Mouse (Mus musculus) kidney, adult 2 months (tissue): ENCODE measurements at regions not wholly inside any gene's neighbourhood (a gene's known extent, or its start where the extent isn't known, plus 50 kb on each side); places are given as distances from the start of the nearest gene placed in this dataset.
"Not testable (repeated sequence)": the region's sequence is repeated elsewhere in the genome, so short reads cannot be mapped to it uniquely, and the experiment has no call there.

Experiments
- DNase-seq: peaks from one replicate; pipeline ENCODE4 v3.0.0; 2021
- H3K27ac ChIP-seq: fragments of 200-500 bp; 2 replicates; pipeline ENCODE4 v1.5.1; 2012; ENCODE audit warnings: low read depth, low read length, control low read depth, inconsistent platforms; ENCODE audit not compliant: insufficient read depth
- H3K27me3 ChIP-seq: fragments of 200-500 bp; replicated peaks from 2 replicates; pipeline ENCODE4 v1.6.1; 2012; ENCODE audit warnings: mild to moderate bottlenecking, moderate library complexity, low read length, inconsistent platforms; ENCODE audit not compliant: control insufficient read depth, insufficient read depth
- H3K36me3 ChIP-seq: fragments of 200-500 bp; 2 replicates; pipeline ENCODE4 v1.6.1; 2012; ENCODE audit warnings: mild to moderate bottlenecking, moderate library complexity, low read length, inconsistent platforms; ENCODE audit not compliant: control insufficient read depth, insufficient read depth
- H3K4me1 ChIP-seq: fragments of 200-500 bp; 2 replicates; pipeline ENCODE4 v1.6.1; 2011; ENCODE audit warnings: low read length; ENCODE audit not compliant: control insufficient read depth, insufficient read depth
- H3K4me3 ChIP-seq: fragments of 200-500 bp; 2 replicates; pipeline ENCODE4 v1.5.1; 2011; ENCODE audit warnings: mild to moderate bottlenecking, low read depth, low read length, control low read depth; ENCODE audit not compliant: insufficient read depth
- CTCF ChIP-seq: fragments of 200-500 bp; conservative IDR thresholded peaks from 2 replicates; pipeline ENCODE4 v1.5.1; 2011; ENCODE audit warnings: low read depth, mild to moderate bottlenecking, control low read depth, low read length, moderate library complexity, mixed read lengths; ENCODE audit not compliant: insufficient read depth, insufficient read length
- POLR2A ChIP-seq: fragments of 200-500 bp; IDR thresholded peaks from one replicate; pipeline ENCODE4 v1.6.1; 2011; ENCODE audit warnings: low read depth, low read length, control low read depth
- WGBS: fragments of 180-500 bp; shearing (Covaris S2); methylation state at CpG from one replicate; pipeline ENCODE4 v1.1.7; 2018; 5-methylcytosine and 5-hydroxymethylcytosine counted together

- H3K4me3 ChIP-seq, result no peak overlapping the region
- no peaks in the 10 kb centered on the region for H3K4me1 ChIP-seq
- TF ChIP-seq POLR2A (no peak), CTCF (no peak)
- no peak for DNase-seq
- no peaks in the 10 kb centered on the region for H3K27me3 ChIP-seq
- WGBS, result 73% methylated on average over 2 of the region's 2 CpGs
- no peaks in the 10 kb centered on the region for H3K36me3 ChIP-seq
- H3K27ac ChIP-seq, result no peak overlapping the region
Observed at GRCm38 (mm10) chr8:31704168-31704567, 1724.3 kb upstream of the 5930422O12Rik start.

GRCm38 (mm10) chr8:31713321-31714076, 1715.0 kb upstream of the 5930422O12Rik start:
- no peak overlapping the region for H3K27ac ChIP-seq
- no peaks in the 10 kb centered on the region for H3K36me3 ChIP-seq
- no peaks in the 10 kb centered on the region for H3K27me3 ChIP-seq
- no peak overlapping the region for H3K4me3 ChIP-seq
- no peak for DNase-seq
- TF ChIP-seq CTCF, result no peak
- TF ChIP-seq POLR2A, result no peak
- H3K4me1 ChIP-seq, result no peaks in the 10 kb centered on the region
- 72% methylated on average over 15 of the region's 15 CpGs for WGBS

GRCm38 (mm10) chr8:31714077-31714458, 1714.4 kb upstream of the 5930422O12Rik start:
- Histone ChIP-seq H3K36me3 (no peaks in the 10 kb centered on the region), H3K4me3 (no peak overlapping the region), H3K4me1 (no peaks in the 10 kb centered on the region), H3K27me3 (no peaks in the 10 kb centered on the region), H3K27ac (no peak overlapping the region)
- no peak for TF ChIP-seq CTCF
- TF ChIP-seq POLR2A, result no peak
- WGBS, result 63% methylated on average over 2 of the region's 2 CpGs
- DNase-seq, result no peak

- no peak overlapping the region for H3K4me3 ChIP-seq
- H3K36me3 ChIP-seq, result no peaks in the 10 kb centered on the region
- no peak overlapping the region for H3K27ac ChIP-seq
- DNase-seq, result no peak
- no peaks in the 10 kb centered on the region for H3K4me1 ChIP-seq
- H3K27me3 ChIP-seq, result no peaks in the 10 kb centered on the region
- TF ChIP-seq POLR2A (no peak), CTCF (no peak)
- WGBS, result 76% methylated on average over 3 of the region's 3 CpGs
Observed at GRCm38 (mm10) chr8:31720021-31720420, 1708.5 kb upstream of the 5930422O12Rik start.

GRCm38 (mm10) chr8:31720585-31720984, 1707.9 kb upstream of the 5930422O12Rik start:
- Histone ChIP-seq H3K4me3 (no peak overlapping the region), H3K27ac (no peak overlapping the region), H3K27me3 (no peaks in the 10 kb centered on the region), H3K36me3 (no peaks in the 10 kb centered on the region), H3K4me1 (no peaks in the 10 kb centered on the region)
- WGBS, result 61% methylated on average over 3 of the region's 3 CpGs
- no peak for DNase-seq
- TF ChIP-seq CTCF (no peak), POLR2A (no peak)

- H3K4me3 ChIP-seq, result no peak overlapping the region
- WGBS, result 53% methylated on average over 3 of the region's 3 CpGs
- no peak overlapping the region for H3K27ac ChIP-seq
- no peak for DNase-seq
- H3K36me3 ChIP-seq, result no peaks in the 10 kb centered on the region
- TF ChIP-seq CTCF (no peak), POLR2A (no peak)
- no peaks in the 10 kb centered on the region for H3K27me3 ChIP-seq
- H3K4me1 ChIP-seq, result no peaks in the 10 kb centered on the region
Observed at GRCm38 (mm10) chr8:31725430-31725829, 1703.1 kb upstream of the 5930422O12Rik start.

- no peak overlapping the region for H3K4me3 ChIP-seq
- TF ChIP-seq CTCF, result no peak
- DNase-seq, result no peak
- 74% methylated on average over 2 of the region's 2 CpGs for WGBS
- no peaks in the 10 kb centered on the region for H3K27me3 ChIP-seq
- H3K4me1 ChIP-seq, result no peaks in the 10 kb centered on the region
- no peak overlapping the region for H3K27ac ChIP-seq
- H3K36me3 ChIP-seq, result no peaks in the 10 kb centered on the region
Observed at GRCm38 (mm10) chr8:31735610-31736009, 1692.9 kb upstream of the 5930422O12Rik start.

GRCm38 (mm10) chr8:31737314-31737713, 1691.2 kb upstream of the 5930422O12Rik start:
- not testable (repeated sequence) for H3K4me1 ChIP-seq, H3K36me3 ChIP-seq, DNase-seq, H3K27ac ChIP-seq, H3K27me3 ChIP-seq, H3K4me3 ChIP-seq
- 86% methylated on average over 6 of the region's 6 CpGs for WGBS
